17 mouse cellular contexts compared by ENCODE assay signal in the genomic region with DNA sequence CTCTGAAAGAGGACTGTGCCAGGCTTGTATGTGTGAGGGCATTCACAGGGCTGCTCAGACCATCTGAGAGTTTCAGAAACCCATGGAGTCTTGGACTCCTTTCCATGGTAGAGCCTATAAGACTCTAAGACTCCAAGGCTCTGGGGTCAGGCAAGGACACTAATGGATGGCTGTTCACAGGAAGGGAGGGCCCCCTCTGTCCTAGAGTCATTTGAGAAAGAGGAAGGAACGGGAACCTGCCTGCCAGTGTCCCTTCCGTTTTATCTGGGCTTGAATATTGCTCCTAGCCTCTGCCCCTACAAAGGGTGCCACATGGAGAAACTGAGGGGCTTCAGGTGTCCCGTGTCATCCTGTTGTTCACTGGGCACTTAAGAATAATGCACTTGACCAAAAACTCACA. TPM values are rescaled to one million over a fixed set of nuclear protein-coding genes. Genes with fewer than 3 reads are reported as not detected.
DNase-seq lines count a peak whose midpoint lies in the region; ATAC-seq and TF ChIP-seq lines count a peak whose summit lies in the region.
"Had no signal": no experiment of that assay in that cellular context is flagged by ENCODE, and none has a peak within 500 bp of the region (broad histone marks: within the 10 kb centered on the region; RNA-seq: fewer than 3 reads in every experiment).

No protein-coding gene starts in this region.

- H3K27ac ChIP-seq in kidney, adult 2 months (ENCODE audit: insufficient read depth, low read depth, low read length), result peak overlapping the region; percentile 33; the same call in 1 of the 2 replicates
- no peak overlapping the region for H3K27ac ChIP-seq in kidney, embryonic 14.5 days (ENCODE audit: low read depth, low read length)
- H3K27ac ChIP-seq: hindbrain, postnatal 0 days; stomach, postnatal 0 days had no signal

- no peak for TF ChIP-seq POLR2A in kidney, adult 2 months (IDR thresholded peaks at IDR 0.05; ENCODE audit: low read depth, low read length)

- no peaks in the 10 kb centered on the region for H3K27me3 ChIP-seq in kidney, adult 2 months (replicated peaks; ENCODE audit: control insufficient read depth, insufficient read depth, low read length)
- H3K27me3 ChIP-seq in kidney, embryonic 14.5 days (ENCODE audit: control insufficient read depth, insufficient read depth, low read length), result no peaks in the 10 kb centered on the region

- WGBS in kidney, adult 2 months, result 74% methylated on average over 3 of the region's 3 CpGs
- 58% methylated on average over 3 of the region's 3 CpGs for WGBS in kidney, embryonic 14.5 days

- no peaks in the 10 kb centered on the region for H3K9me3 ChIP-seq in kidney, embryonic 14.5 days (ENCODE audit: control insufficient read depth, low read length)

- peak; percentile 58 for DNase-seq in kidney, adult 2 months
- DNase-seq in urinary bladder, postnatal 4 days (ENCODE audit: low spot score in 2 of 2), result peak; percentile 11 to 47
- no peak for DNase-seq in urinary bladder, postnatal 10 days (ENCODE audit: low spot score)
- peak; percentile 42 for DNase-seq in lung, postnatal 14 days
- DNase-seq in layer of hippocampus, postnatal 36 days, result no peak
- DNase-seq in Muller cell, postnatal 12 days (ENCODE audit: inconsistent ontology term), result no peak
- DNase-seq: adrenal gland, postnatal 10 days; cerebellum, postnatal 25 days; forebrain, postnatal 0 days; gastrocnemius, postnatal 14 days; kidney, adult 8-10 months; layer of hippocampus, adult 9-11 months; right cerebral cortex, postnatal 14 days had no signal

- no peak overlapping the region for H3K4me3 ChIP-seq in kidney, adult 2 months (ENCODE audit: insufficient read depth, low read depth, low read length)
- H3K4me3 ChIP-seq in kidney, embryonic 14.5 days (ENCODE audit: low read length), result no peak overlapping the region

- H3K4me1 ChIP-seq in kidney, adult 2 months (ENCODE audit: control insufficient read depth, insufficient read depth, low read length), result no peaks in the 10 kb centered on the region
- no peaks in the 10 kb centered on the region for H3K4me1 ChIP-seq in kidney, embryonic 14.5 days (ENCODE audit: control insufficient read depth, insufficient read depth, low read length)

- no peaks in the 10 kb centered on the region for H3K36me3 ChIP-seq in kidney, adult 2 months (ENCODE audit: control insufficient read depth, insufficient read depth, low read length)
- no peaks in the 10 kb centered on the region for H3K36me3 ChIP-seq in kidney, embryonic 14.5 days (ENCODE audit: control insufficient read depth, insufficient read depth, low read length)

- H3K4me2 ChIP-seq in kidney, embryonic 14.5 days (replicated peaks; ENCODE audit: low read depth, low read length), result no peak overlapping the region

- no peak for TF ChIP-seq CTCF in kidney, adult 2 months (conservative IDR thresholded peaks at IDR 0.05; ENCODE audit: insufficient read depth, insufficient read length, low read depth, low read length)

- H3K9ac ChIP-seq in kidney, embryonic 14.5 days (ENCODE audit: low read depth, low read length), result no peak overlapping the region
- H3K9ac ChIP-seq: forebrain, postnatal 0 days had no signal

- no peak for ATAC-seq in kidney, embryonic 14.5 days (ENCODE audit: low FRiP score, low TSS enrichment)
- ATAC-seq: forebrain, postnatal 0 days; hindbrain, postnatal 0 days; midbrain, embryonic 16.5 days had no signal

RNA-seq across cellular contexts. Expression of a gene that starts 38.5 kb away (rescaled TPM):
- 14.0 and 18.7 TPM in 2 replicates for polyA plus RNA-seq in kidney, adult 2 months (2012; rRNA removed)
- polyA plus RNA-seq in kidney, embryonic 14.5 days (2014; fragmentation: Nextera tagmentation; extraction: Ambion mirVana), result 1.8 and 3.6 TPM in 2 replicates
- total RNA-seq in layer of hippocampus, postnatal 36 days (2021), result 1 to 10 TPM; 4.0 to 5.1 TPM

RNA-seq across cellular contexts. Expression of a gene that starts 58.9 kb away (rescaled TPM):
- polyA plus RNA-seq in kidney, adult 2 months (2012; rRNA removed), result 13.5 and 15.9 TPM in 2 replicates
- 8.9 and 10.8 TPM in 2 replicates for polyA plus RNA-seq in kidney, embryonic 14.5 days (2014; fragmentation: Nextera tagmentation; extraction: Ambion mirVana)
- total RNA-seq in layer of hippocampus, postnatal 36 days (2021), result 10 to 100 TPM; 34.7 to 39.0 TPM

Comparison
In these comparisons a context has a peak if more than half of its experiments do, and no peak if none do; other contexts are left out.
1. DNase-seq: peak in kidney, adult 2 months (single experiment), urinary bladder, postnatal 4 days (2 of 2) and lung, postnatal 14 days (single experiment); none in urinary bladder, postnatal 10 days (single experiment), layer of hippocampus, postnatal 36 days (0 of 2) and Muller cell, postnatal 12 days (single experiment).